Mouse (Mus musculus): ENCODE data around the gene Trim7. TPM values are rescaled to one million over a fixed set of nuclear protein-coding genes. Genes with fewer than 3 reads are reported as not detected.
A peak's percentile ranks its signal among the peaks of the same experiment; 100 is the strongest.
"Not testable (repeated sequence)": the region's sequence is repeated elsewhere in the genome, so short reads cannot be mapped to it uniquely, and the experiment has no call there.

Gene Trim7
- polyA plus RNA-seq, 1 experiment from 2014 or later = 3.7 TPM

DNA sequence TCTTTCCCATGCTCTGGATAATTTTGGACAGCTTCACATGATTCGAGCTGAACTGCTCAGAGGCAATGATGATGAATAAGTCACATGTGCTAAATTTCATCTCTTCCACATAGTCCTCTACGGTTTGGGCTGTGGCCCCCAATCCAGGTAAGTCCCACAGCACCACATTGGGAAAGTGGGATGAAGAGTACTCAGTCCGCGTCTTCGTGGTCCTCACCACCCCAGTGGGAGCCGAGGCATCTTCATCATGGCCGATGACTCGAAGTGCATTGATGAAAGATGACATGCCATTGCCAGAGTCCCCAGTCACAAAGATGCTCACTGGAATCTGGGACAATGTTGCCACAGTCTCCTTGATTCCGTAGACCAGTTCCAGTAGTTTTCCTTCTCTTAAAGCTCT, 40.5 kb downstream of the Trim7 start:
- Histone ChIP-seq H3K4me3 (replicated peaks) (no peak overlapping the region), H3K4me1 (peaks cover 21% of the 10 kb centered on the region), H3K27ac (no peak overlapping the region), H3K9ac (no peak overlapping the region), H3K4me2 (no peak overlapping the region), H3K36me3 (peaks cover 19% of the 10 kb centered on the region), H3K27me3 (no peaks in the 10 kb centered on the region), H3K9me3 (replicated peaks) (no peaks in the 10 kb centered on the region)
- ATAC-seq (replicated peaks; ENCODE audit: low FRiP score) = no peak
- 97% methylated on average over 9 of the region's 9 CpGs for WGBS

GRCm38 (mm10) chr11:48869380-48870110, 43.6 kb downstream of the Trim7 start:
- Histone ChIP-seq H3K9ac (peak overlapping the region; percentile 16; the same call in 1 of the 2 replicates), H3K27ac (peak overlapping the region; percentile 63; the same call in 1 of the 2 replicates), H3K9me3 (replicated peaks) (no peaks in the 10 kb centered on the region), H3K36me3 (peaks cover 18% of the 10 kb centered on the region), H3K4me2 (peak overlapping the region; percentile 74), H3K4me3 (replicated peaks) (peak overlapping the region; percentile 43), H3K4me1 (peaks cover 43% of the 10 kb centered on the region), H3K27me3 (no peaks in the 10 kb centered on the region)
- 59% methylated on average over 7 of the region's 7 CpGs for WGBS
- 0 out of 2 replicates have a peak, but pooled peaks have one; percentile 19 for ATAC-seq (replicated peaks; ENCODE audit: low FRiP score)

GRCm38 (mm10) chr11:48870781-48871180, 44.8 kb downstream of the Trim7 start:
- no peaks in the 10 kb centered on the region for H3K27me3 ChIP-seq
- WGBS = 33% methylated on average over 7 of the region's 7 CpGs
- no peak for ATAC-seq (replicated peaks; ENCODE audit: low FRiP score)
- H3K36me3 ChIP-seq = peaks cover 11% of the 10 kb centered on the region
- no peaks in the 10 kb centered on the region for H3K9me3 ChIP-seq (replicated peaks)
- H3K4me1 ChIP-seq = peaks cover 43% of the 10 kb centered on the region
- H3K4me2 ChIP-seq = peak overlapping the region; percentile 74
- peak overlapping the region; percentile 43 for H3K4me3 ChIP-seq (replicated peaks)
- H3K27ac ChIP-seq = peak overlapping the region; percentile 76
- H3K9ac ChIP-seq = peak overlapping the region; percentile 53

DNA sequence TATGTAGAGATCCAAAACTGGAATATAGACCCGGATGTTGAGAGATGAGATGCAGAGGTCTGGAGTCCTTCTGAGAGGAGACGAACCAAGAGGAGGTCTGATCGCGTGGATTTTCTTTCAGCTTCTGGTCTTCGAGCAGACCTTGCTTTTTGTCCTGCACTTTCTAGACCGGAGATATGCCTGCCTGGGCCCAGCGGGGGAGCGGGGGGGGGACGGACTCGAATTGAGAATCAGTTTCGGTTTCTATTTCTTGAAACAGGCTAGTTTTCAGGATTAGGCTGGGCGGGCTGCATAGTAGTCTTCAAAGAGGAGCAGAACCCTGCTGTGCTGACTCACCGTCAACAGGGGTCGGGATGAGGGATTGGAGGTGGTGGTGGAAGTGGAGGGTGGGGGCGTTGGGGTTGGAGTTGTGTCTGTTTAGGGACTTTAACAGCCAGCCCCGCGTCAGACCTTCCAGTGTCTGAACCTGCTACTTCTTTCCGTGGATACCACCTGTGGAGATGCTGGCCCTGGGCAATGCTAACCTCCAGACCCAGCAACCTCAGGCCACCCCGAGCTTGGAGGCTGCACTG, 45.3 kb downstream of the Trim7 start, which contains the start of gene Irgm1:
TSS of gene Irgm1 (minus strand) at position 483 of the 572 bp plus-strand sequence.
- no peaks in the 10 kb centered on the region for H3K9me3 ChIP-seq (replicated peaks)
- peaks cover 6% of the 10 kb centered on the region for H3K36me3 ChIP-seq
- peaks cover 43% of the 10 kb centered on the region for H3K4me1 ChIP-seq
- peak within 1 kb of the TSS; percentile 76 for H3K27ac ChIP-seq
- H3K4me2 ChIP-seq = peak within 1 kb of the TSS; percentile 74
- H3K9ac ChIP-seq = peak within 1 kb of the TSS; percentile 53
- peak within 1 kb of the TSS; percentile 43 for H3K4me3 ChIP-seq (replicated peaks)
- H3K27me3 ChIP-seq = no peaks in the 10 kb centered on the region
- peak; percentile 70 for ATAC-seq (replicated peaks; ENCODE audit: low FRiP score)
- 1% methylated on average over 19 of the region's 19 CpGs for WGBS

- ATAC-seq (replicated peaks; ENCODE audit: low FRiP score) = 0 out of 2 replicates have a peak, but pooled peaks have one; percentile 22
- peak overlapping the region; percentile 76 for H3K27ac ChIP-seq
- peaks cover 43% of the 10 kb centered on the region for H3K4me1 ChIP-seq
- peak overlapping the region; percentile 43 for H3K4me3 ChIP-seq (replicated peaks)
- peak overlapping the region; percentile 53 for H3K9ac ChIP-seq
- no peaks in the 10 kb centered on the region for H3K27me3 ChIP-seq
- H3K36me3 ChIP-seq = no peaks in the 10 kb centered on the region
- 5% methylated on average over 17 of the region's 17 CpGs for WGBS
- peak overlapping the region; percentile 74 for H3K4me2 ChIP-seq
- no peaks in the 10 kb centered on the region for H3K9me3 ChIP-seq (replicated peaks)
Observed at GRCm38 (mm10) chr11:48871817-48872541, 46.0 kb downstream of the Trim7 start.

DNA sequence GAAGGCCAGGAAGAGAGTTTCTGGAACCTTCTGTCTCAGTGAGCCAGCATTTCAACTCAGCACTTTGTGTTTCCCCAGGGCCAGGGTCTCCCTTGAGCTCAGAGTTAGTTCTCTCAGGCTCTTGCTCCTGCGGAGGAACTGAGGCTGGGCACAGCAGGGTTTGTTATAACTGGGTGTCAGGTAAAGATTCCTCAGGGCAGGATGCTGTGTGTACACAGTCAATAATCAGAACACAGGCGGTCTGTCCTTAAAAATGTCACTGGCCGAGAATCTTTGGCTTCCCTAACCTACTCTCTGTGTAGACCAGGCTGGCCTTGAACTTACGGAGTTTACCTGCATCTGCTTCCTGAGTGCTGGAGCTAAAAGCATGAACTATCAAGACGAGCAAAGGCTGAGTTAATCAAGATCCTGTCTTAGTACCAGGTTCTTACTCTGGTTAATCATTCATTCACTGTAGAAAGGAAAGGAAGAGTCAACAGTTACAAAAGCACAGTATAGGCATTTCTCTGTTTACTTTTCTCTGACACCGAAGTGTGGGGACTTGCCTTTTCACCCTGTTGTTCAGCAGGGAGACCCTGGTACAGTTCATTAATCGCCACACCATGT, 46.9 kb downstream of the Trim7 start:
- peak overlapping the region; percentile 74; the same call in 1 of the 2 replicates for H3K4me2 ChIP-seq
- H3K27ac ChIP-seq = peak overlapping the region; percentile 76
- H3K9me3 ChIP-seq (replicated peaks) = no peaks in the 10 kb centered on the region
- H3K36me3 ChIP-seq = no peaks in the 10 kb centered on the region
- peaks cover 43% of the 10 kb centered on the region for H3K4me1 ChIP-seq
- H3K27me3 ChIP-seq = no peaks in the 10 kb centered on the region
- ATAC-seq (replicated peaks; ENCODE audit: low FRiP score) = 0 out of 2 replicates have a peak, but pooled peaks have one; percentile 5
- 0 out of 2 replicates have a peak overlapping the region, but pooled peaks have one; percentile 53 for H3K9ac ChIP-seq
- 71% methylated on average over 7 of the region's 7 CpGs for WGBS
- H3K4me3 ChIP-seq (replicated peaks) = no peak overlapping the region

- Histone ChIP-seq H3K9ac (no peak overlapping the region), H3K27ac (peak overlapping the region; percentile 45; the same call in 1 of the 2 replicates), H3K9me3 (replicated peaks) (no peaks in the 10 kb centered on the region), H3K4me3 (replicated peaks) (no peak overlapping the region), H3K4me1 (peaks cover 43% of the 10 kb centered on the region), H3K36me3 (no peaks in the 10 kb centered on the region), H3K4me2 (no peak overlapping the region), H3K27me3 (no peaks in the 10 kb centered on the region)
- WGBS = 50% methylated on average over 10 of the region's 10 CpGs
- ATAC-seq (replicated peaks; ENCODE audit: low FRiP score) = no peak
Observed at GRCm38 (mm10) chr11:48873591-48874290, 47.8 kb downstream of the Trim7 start.

DNA sequence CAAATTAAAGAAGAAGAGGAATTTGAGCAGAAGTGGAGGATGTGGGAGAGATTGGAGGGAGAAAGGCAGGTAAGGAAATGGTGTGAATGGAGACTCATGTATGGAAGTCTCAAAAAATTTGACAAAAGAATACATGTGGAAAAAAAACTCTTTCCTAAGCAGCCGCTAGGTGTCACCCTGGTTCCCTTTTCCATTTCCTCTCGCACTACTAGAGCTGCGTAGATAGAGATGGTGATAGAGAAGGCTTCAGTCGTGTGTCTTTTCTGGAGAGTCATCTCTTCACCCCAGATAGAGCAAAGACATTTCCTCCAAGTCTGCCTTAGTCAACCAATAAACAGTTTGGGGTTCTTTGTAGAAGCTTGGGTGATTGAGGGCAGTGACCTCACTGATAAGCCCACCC, 48.5 kb downstream of the Trim7 start:
- no peak for ATAC-seq (replicated peaks; ENCODE audit: low FRiP score)
- Histone ChIP-seq H3K4me1 (peaks cover 37% of the 10 kb centered on the region), H3K9ac (no peak overlapping the region), H3K27ac (no peak overlapping the region), H3K27me3 (no peaks in the 10 kb centered on the region), H3K36me3 (no peaks in the 10 kb centered on the region), H3K9me3 (replicated peaks) (no peaks in the 10 kb centered on the region), H3K4me3 (replicated peaks) (no peak overlapping the region), H3K4me2 (no peak overlapping the region)
- under 1% methylated on average over 4 of the region's 4 CpGs for WGBS

- not testable (repeated sequence) for H3K9me3 ChIP-seq (replicated peaks); H3K4me2 ChIP-seq; H3K27ac ChIP-seq; H3K36me3 ChIP-seq; H3K27me3 ChIP-seq; ATAC-seq (replicated peaks; ENCODE audit: low FRiP score); H3K9ac ChIP-seq; H3K4me3 ChIP-seq (replicated peaks)
- 79% methylated on average over 1 of the region's 1 CpGs for WGBS
- peaks cover 28% of the 10 kb centered on the region for H3K4me1 ChIP-seq
Observed at GRCm38 (mm10) chr11:48875343-48875837, 49.5 kb downstream of the Trim7 start.

DNA sequence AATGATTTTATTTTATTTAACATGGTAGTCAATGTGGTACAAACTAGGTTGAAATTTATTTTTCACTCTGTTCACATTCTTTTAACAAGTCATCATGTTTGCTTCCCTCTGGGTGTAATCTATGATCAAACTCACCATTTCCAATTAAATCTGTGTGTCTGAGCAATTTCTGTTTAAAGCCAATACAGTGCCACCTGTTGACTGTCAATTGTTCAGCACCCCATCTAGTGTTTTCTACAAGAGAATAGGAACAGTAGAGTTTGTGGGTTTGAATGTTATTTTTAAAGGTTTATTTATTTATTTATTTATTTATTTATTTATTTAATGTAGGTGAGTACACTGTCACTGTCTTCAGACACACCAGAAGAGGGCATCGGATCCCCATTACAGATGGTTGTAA, 50.7 kb downstream of the Trim7 start:
- H3K27ac ChIP-seq = no peak overlapping the region
- H3K4me2 ChIP-seq = no peak overlapping the region
- WGBS = 93% methylated on average over 1 of the region's 1 CpGs
- H3K4me3 ChIP-seq (replicated peaks) = no peak overlapping the region
- peaks cover 20% of the 10 kb centered on the region for H3K4me1 ChIP-seq
- no peaks in the 10 kb centered on the region for H3K27me3 ChIP-seq
- no peak overlapping the region for H3K9ac ChIP-seq
- no peaks in the 10 kb centered on the region for H3K36me3 ChIP-seq
- no peaks in the 10 kb centered on the region for H3K9me3 ChIP-seq (replicated peaks)
- ATAC-seq (replicated peaks; ENCODE audit: low FRiP score) = no peak

GRCm38 (mm10) chr11:48898812-48899431, 73.0 kb downstream of the Trim7 start:
- Histone ChIP-seq H3K9me3 (replicated peaks) (no peaks in the 10 kb centered on the region), H3K4me3 (replicated peaks) (no peak overlapping the region), H3K36me3 (no peaks in the 10 kb centered on the region), H3K27me3 (no peaks in the 10 kb centered on the region), H3K9ac (no peak overlapping the region), H3K4me1 (no peaks in the 10 kb centered on the region), H3K27ac (no peak overlapping the region), H3K4me2 (no peak overlapping the region)
- 71% methylated on average over 2 of the region's 2 CpGs for WGBS
- no peak for ATAC-seq (replicated peaks; ENCODE audit: low FRiP score)
